Mouse (Mus musculus) layer of hippocampus, adult 18-20 months (tissue): Measurements from ENCODE around the gene Olfr620. TPM values are rescaled to one million over a fixed set of nuclear protein-coding genes. Genes with fewer than 3 reads are reported as not detected.

ENCODE experiments used
- DNase-seq, 2 experiments: peaks; one replicate each; pipeline ENCODE4 v3.0.0; 2022; ENCODE audit warnings: low spot score in 2 of 2
- long read RNA-seq: library from polyadenylated mRNA; stranded (forward); transcript quantifications from one replicate; pipeline ENCODE4 v2.0.0, GENCODE M21; 2021
- microRNA-seq, 2 experiments: library from miRNA; unstranded; fragments of <30 nt; microRNA quantifications; one replicate each; pipeline ENCODE4 v1.2.0; 2021
- total RNA-seq, 2 experiments: library from RNA; stranded (reverse); gene quantifications; 2 replicates each; pipeline ENCODE4 v1.2.3; 2021

The Olfr620 gene
- not detected for total RNA-seq
- long read RNA-seq: 0 reads

GRCm38 (mm10) chr7:103612434-103612833 lies at the start of gene Olfr620:
Gene Olfr620, minus strand, starts transcription at chr7:103612534.
- DNase-seq: no peak

- no peak for DNase-seq
These were observed 31.7 kb upstream of the Olfr620 start for GRCm38 (mm10) chr7:103644070-103644469.

GRCm38 (mm10) chr7:103642602-103643001 lies 30.3 kb upstream of the Olfr620 start, which contains the start of gene Olfr622:
Gene Olfr622, minus strand, starts transcription at chr7:103642702.
- no peak for DNase-seq

GRCm38 (mm10) chr7:103636795-103637194 lies 24.5 kb upstream of the Olfr620 start:
- DNase-seq: no peak

- DNase-seq: no peak
These were observed 4.9 kb downstream of the Olfr620 start for GRCm38 (mm10) chr7:103607425-103607824.

- DNase-seq: no peak
These were observed 12.1 kb downstream of the Olfr620 start, which contains the start of gene Olfr619 for GRCm38 (mm10) chr7:103600275-103600674. Gene Olfr619, plus strand, starts transcription at chr7:103600575.

GRCm38 (mm10) chr7:103589803-103590202 lies 22.5 kb downstream of the Olfr620 start, which contains the start of gene Olfr618:
Gene Olfr618, plus strand, starts transcription at chr7:103590103.
- DNase-seq: no peak

- DNase-seq: no peak
These were observed 39.6 kb downstream of the Olfr620 start, which contains the start of gene Olfr617 for GRCm38 (mm10) chr7:103572761-103573160. Gene Olfr617, plus strand, starts transcription at chr7:103573061.

GRCm38 (mm10) chr7:103569043-103569442 lies 43.3 kb downstream of the Olfr620 start, which contains the start of gene Olfr616:
Gene Olfr616, minus strand, starts transcription at chr7:103569143.
- peak in 1 of 2 experiments; percentile 12 for DNase-seq

GRCm38 (mm10) chr7:103555779-103556178 lies 56.6 kb downstream of the Olfr620 start, which contains the start of gene Olfr615:
Gene Olfr615, plus strand, starts transcription at chr7:103556079.
- no peak for DNase-seq

Small RNA genes lying within 50 kb of the gene (microRNA-seq; reads per million reads assigned to microRNA genes)
- 0 reads per million in 2 experiments for gene Gm26506

Other genes with a start within 250 kb of the Olfr620 start
- gene Olfr601, start 249.9 kb downstream of the Olfr620 start, total RNA-seq: not detected
- not detected for gene Olfr603, start 226.4 kb downstream of the Olfr620 start, total RNA-seq
- not detected for gene Usp17lc, start 197.5 kb downstream of the Olfr620 start, total RNA-seq
- gene Olfr605, start 167.1 kb downstream of the Olfr620 start, total RNA-seq: not detected
- not detected for gene Olfr606, start 163.5 kb downstream of the Olfr620 start, total RNA-seq
- gene Olfr607, start 148.4 kb downstream of the Olfr620 start, total RNA-seq: not detected
- not detected for gene Olfr608, start 142.7 kb downstream of the Olfr620 start, total RNA-seq
- gene Olfr609, start 114.5 kb downstream of the Olfr620 start, total RNA-seq: not detected
- gene Olfr610, start 100.4 kb downstream of the Olfr620 start, total RNA-seq: not detected
- not detected for gene Olfr611, start 91.7 kb downstream of the Olfr620 start, total RNA-seq
- gene Olfr612, start 69.8 kb downstream of the Olfr620 start, total RNA-seq: not detected
- gene Olfr613, start 64.5 kb downstream of the Olfr620 start, total RNA-seq: not detected
- not detected for gene Olfr615, start 56.5 kb downstream of the Olfr620 start, total RNA-seq
- gene Olfr616, start 43.4 kb downstream of the Olfr620 start, total RNA-seq: not detected
- gene Olfr617, start 39.5 kb downstream of the Olfr620 start, total RNA-seq: not detected
- not detected for gene Olfr618, start 22.4 kb downstream of the Olfr620 start, total RNA-seq
- not detected for gene Olfr619, start 12.0 kb downstream of the Olfr620 start, total RNA-seq
- not detected for gene Olfr622, start 30.2 kb upstream of the Olfr620 start, total RNA-seq
- gene Olfr623, start 51.2 kb upstream of the Olfr620 start, total RNA-seq: not detected
- gene Olfr624, start 58.7 kb upstream of the Olfr620 start, total RNA-seq: under 1 TPM in 1 of 2 experiments, not detected in 1; 0.05 TPM
- not detected for gene Olfr625-ps1, start 70.2 kb upstream of the Olfr620 start, total RNA-seq
- not detected for gene Olfr243, start 102.1 kb upstream of the Olfr620 start, total RNA-seq
- not detected for gene Olfr628, start 117.8 kb upstream of the Olfr620 start, total RNA-seq
- gene Olfr629, start 132.4 kb upstream of the Olfr620 start, total RNA-seq: not detected
- gene Olfr630, start 144.8 kb upstream of the Olfr620 start, total RNA-seq: not detected
- not detected for gene Olfr69, start 159.1 kb upstream of the Olfr620 start, total RNA-seq
- gene Olfr68, start 167.2 kb upstream of the Olfr620 start, total RNA-seq: not detected
- gene Olfr67, start 179.3 kb upstream of the Olfr620 start, total RNA-seq: not detected
- 10 to 100 TPM; 26.0 to 31.8 TPM for gene Hbb-bt, start 201.5 kb upstream of the Olfr620 start, total RNA-seq
- 100 to 1,000 TPM; 267 to 283 TPM for gene Hbb-bs, start 215.6 kb upstream of the Olfr620 start, total RNA-seq
- gene Hbb-bh2, start 228.0 kb upstream of the Olfr620 start, total RNA-seq: not detected
- gene Hbb-bh1, start 230.6 kb upstream of the Olfr620 start, total RNA-seq: not detected
- not detected for gene Hbb-y, start 240.7 kb upstream of the Olfr620 start, total RNA-seq